Mouse (Mus musculus) layer of hippocampus, adult 9-10 months (tissue): ENCODE results near the gene Btbd18.
A peak's percentile ranks its signal among the peaks of the same experiment; 100 is the strongest.

Source experiments
- DNase-seq: peaks from one replicate; pipeline ENCODE4 v3.0.0; 2022; ENCODE audit warnings: low spot score

Gene Btbd18

GRCm38 (mm10) chr2:84658806-84659205 is at the start of gene Btbd18:
Gene Btbd18 (plus strand): TSS chr2:84659079.
- DNase-seq: no peak

GRCm38 (mm10) chr2:84612764-84613163 is 46.1 kb upstream of the Btbd18 start:
- DNase-seq: no peak

GRCm38 (mm10) chr2:84617637-84618515 is 41.0 kb upstream of the Btbd18 start:
- peak; percentile 71 for DNase-seq

- no peak for DNase-seq
These were observed 40.0 kb upstream of the Btbd18 start for GRCm38 (mm10) chr2:84618914-84619313.

GRCm38 (mm10) chr2:84619646-84620340 is 39.1 kb upstream of the Btbd18 start:
- DNase-seq: no peak

GRCm38 (mm10) chr2:84622668-84623067 is 36.2 kb upstream of the Btbd18 start:
- DNase-seq: no peak

GRCm38 (mm10) chr2:84623428-84624119 is 35.3 kb upstream of the Btbd18 start:
- DNase-seq: no peak

GRCm38 (mm10) chr2:84624201-84624600 is 34.7 kb upstream of the Btbd18 start:
- no peak for DNase-seq

- no peak for DNase-seq
These were observed 32.4 kb upstream of the Btbd18 start for GRCm38 (mm10) chr2:84626366-84626975.

GRCm38 (mm10) chr2:84627036-84627435 is 31.8 kb upstream of the Btbd18 start:
- DNase-seq: no peak

GRCm38 (mm10) chr2:84632001-84632400 is 26.9 kb upstream of the Btbd18 start:
- DNase-seq: no peak

- DNase-seq: no peak
These were observed 25.9 kb upstream of the Btbd18 start for GRCm38 (mm10) chr2:84632999-84633398.

GRCm38 (mm10) chr2:84634006-84634405 is 24.9 kb upstream of the Btbd18 start:
- DNase-seq: no peak

GRCm38 (mm10) chr2:84634934-84635482 is 23.9 kb upstream of the Btbd18 start:
- no peak for DNase-seq

- peak; percentile 56 for DNase-seq
These were observed 23.3 kb upstream of the Btbd18 start for GRCm38 (mm10) chr2:84635611-84636010.

GRCm38 (mm10) chr2:84636231-84636741 is 22.6 kb upstream of the Btbd18 start:
- no peak for DNase-seq

- no peak for DNase-seq
These were observed 21.3 kb upstream of the Btbd18 start for GRCm38 (mm10) chr2:84637452-84638165.

- DNase-seq: no peak
These were observed 20.3 kb upstream of the Btbd18 start for GRCm38 (mm10) chr2:84638428-84639220.

GRCm38 (mm10) chr2:84640833-84641232 is 18.0 kb upstream of the Btbd18 start:
- DNase-seq: no peak

- no peak for DNase-seq
These were observed 12.7 kb upstream of the Btbd18 start for GRCm38 (mm10) chr2:84646138-84646537.
